Mouse (Mus musculus) midbrain, embryonic 15.5 days (tissue): ENCODE results near the gene Jdp2. TPM values are rescaled to one million over a fixed set of nuclear protein-coding genes. Genes with fewer than 3 reads are reported as not detected.

Experiments
- ATAC-seq: fragments of 200-750 bp; cut with Nextera tagmentation; replicated peaks from 2 replicates; pipeline ENCODE4 v1.8.0; 2017; ENCODE audit warnings: moderate TSS enrichment
- H3K27ac ChIP-seq: fragments of 300-500 bp; sonication (generic); 2 replicates; pipeline ENCODE4 v1.5.1; 2015; ENCODE audit warnings: mild to moderate bottlenecking, inconsistent platforms
- H3K27me3 ChIP-seq: fragments of 300-500 bp; sonication (generic); replicated peaks from 2 replicates; pipeline ENCODE4 v1.6.1; 2015; ENCODE audit warnings: inconsistent platforms
- H3K36me3 ChIP-seq: fragments of 300-500 bp; sonication (generic); replicated peaks from 2 replicates; pipeline ENCODE4 v1.6.1; 2015; ENCODE audit warnings: inconsistent platforms
- H3K4me1 ChIP-seq: fragments of 300-500 bp; sonication (generic); 2 replicates; pipeline ENCODE4 v1.6.1; 2015; ENCODE audit warnings: inconsistent platforms
- H3K4me2 ChIP-seq: fragments of 300-500 bp; sonication (generic); 2 replicates; pipeline ENCODE4 v1.6.1; 2015; ENCODE audit warnings: inconsistent platforms, mild to moderate bottlenecking, moderate library complexity
- H3K4me3 ChIP-seq: fragments of 300-500 bp; sonication (generic); 2 replicates; pipeline ENCODE4 v1.5.1; 2015; ENCODE audit warnings: mild to moderate bottlenecking, inconsistent platforms
- H3K9ac ChIP-seq: fragments of 300-500 bp; sonication (generic); 2 replicates; pipeline ENCODE4 v1.6.1; 2015; ENCODE audit warnings: mild to moderate bottlenecking, inconsistent platforms
- H3K9me3 ChIP-seq: fragments of 300-500 bp; sonication (generic); 2 replicates; pipeline ENCODE4 v1.6.1; 2016; ENCODE audit warnings: inconsistent platforms
- WGBS: fragments of 180-500 bp; shearing (Covaris S2); methylation state at CpG from one replicate; pipeline ENCODE4 v1.1.7; 2015; ENCODE audit warnings: mixed read lengths; 5-methylcytosine and 5-hydroxymethylcytosine counted together
- polyA plus RNA-seq: library from polyadenylated mRNA; unstranded; fragments of >200 nt; fragmentation: Nextera tagmentation; extraction: Ambion mirVana; gene quantifications from 2 replicates; pipeline ENCODE4 v1.2.1, GENCODE M21; 2015

Jdp2 gene
- polyA plus RNA-seq, 1 experiment from 2014 or later: 0.92 TPM

GRCm38 (mm10) chr12:85621673-85622072 is 22.8 kb downstream of the Jdp2 start:
- H3K27ac ChIP-seq: no peak overlapping the region; the same call in 1 of the 2 replicates
- 87% methylated on average over 4 of the region's 4 CpGs for WGBS
- H3K9me3 ChIP-seq: no peaks in the 10 kb centered on the region
- H3K27me3 ChIP-seq: no peaks in the 10 kb centered on the region
- no peaks in the 10 kb centered on the region for H3K36me3 ChIP-seq
- no peak for ATAC-seq
- peaks cover 27% of the 10 kb centered on the region for H3K4me1 ChIP-seq
- no peak overlapping the region for H3K9ac ChIP-seq
- H3K4me3 ChIP-seq: no peak overlapping the region
- no peak overlapping the region for H3K4me2 ChIP-seq

- Histone ChIP-seq H3K9ac (no peak overlapping the region), H3K9me3 (no peaks in the 10 kb centered on the region), H3K27ac (no peak overlapping the region), H3K4me2 (no peak overlapping the region), H3K4me1 (peaks cover 24% of the 10 kb centered on the region), H3K36me3 (no peaks in the 10 kb centered on the region), H3K27me3 (no peaks in the 10 kb centered on the region), H3K4me3 (no peak overlapping the region)
- no peak for ATAC-seq
- 71% methylated on average over 3 of the region's 3 CpGs for WGBS
Measured at GRCm38 (mm10) chr12:85623711-85624110, 24.9 kb downstream of the Jdp2 start.

DNA sequence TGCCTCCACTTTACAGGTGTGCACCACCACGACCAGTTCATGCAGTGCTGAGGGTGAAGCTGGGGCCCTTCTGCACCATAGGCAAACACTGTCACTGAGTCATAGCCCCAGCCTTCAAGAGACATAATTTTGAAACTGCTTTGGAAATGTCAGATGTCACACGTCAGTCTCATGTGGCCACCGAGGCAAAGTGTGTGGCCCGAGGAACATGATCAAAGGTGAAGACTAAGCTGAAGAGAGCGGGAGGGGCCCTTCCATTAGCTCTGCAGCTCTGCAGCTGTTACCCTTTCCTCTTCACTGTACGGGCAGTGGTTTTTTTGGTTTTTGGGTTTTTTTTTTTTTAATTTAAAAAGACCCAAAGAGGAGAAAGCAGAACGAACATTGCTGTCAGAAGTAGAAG is 25.8 kb downstream of the Jdp2 start:
- 88% methylated on average over 7 of the region's 7 CpGs for WGBS

DNA sequence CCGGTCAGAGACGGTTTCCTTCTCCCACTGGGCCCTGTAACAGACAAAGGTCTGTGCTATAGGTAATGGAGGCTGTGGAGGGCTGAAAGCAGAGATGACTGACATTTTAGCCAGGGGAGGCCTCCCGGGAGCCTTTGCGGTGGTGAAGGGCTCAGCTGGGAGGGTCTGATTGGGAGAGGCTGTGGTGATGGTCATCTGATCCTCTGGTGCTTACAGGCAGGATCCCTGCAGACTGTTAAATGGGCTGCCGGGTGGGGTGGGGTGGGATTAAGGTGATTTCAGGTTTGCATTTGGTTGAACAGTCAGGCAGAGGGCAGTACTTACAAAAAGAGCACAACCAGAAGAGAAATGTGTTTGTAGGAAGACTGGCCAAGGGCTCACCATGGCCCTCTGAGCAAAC is 27.0 kb downstream of the Jdp2 start:
- no peak for ATAC-seq
- Histone ChIP-seq H3K36me3 (no peaks in the 10 kb centered on the region), H3K4me3 (no peak overlapping the region), H3K9ac (no peak overlapping the region), H3K27me3 (no peaks in the 10 kb centered on the region), H3K27ac (no peak overlapping the region), H3K4me2 (no peak overlapping the region), H3K4me1 (peaks cover 7% of the 10 kb centered on the region), H3K9me3 (no peaks in the 10 kb centered on the region)
- 50% methylated on average over 5 of the region's 5 CpGs for WGBS

More for the DNA sequence above, 25.8 kb downstream of the Jdp2 start:
- H3K9ac ChIP-seq: no peak overlapping the region
- H3K4me1 ChIP-seq: peaks cover 18% of the 10 kb centered on the region
- H3K36me3 ChIP-seq: no peaks in the 10 kb centered on the region
- no peaks in the 10 kb centered on the region for H3K9me3 ChIP-seq
- no peak overlapping the region for H3K27ac ChIP-seq
- no peak overlapping the region for H3K4me3 ChIP-seq
- no peak for ATAC-seq
- H3K27me3 ChIP-seq: no peaks in the 10 kb centered on the region
- H3K4me2 ChIP-seq: no peak overlapping the region

DNA sequence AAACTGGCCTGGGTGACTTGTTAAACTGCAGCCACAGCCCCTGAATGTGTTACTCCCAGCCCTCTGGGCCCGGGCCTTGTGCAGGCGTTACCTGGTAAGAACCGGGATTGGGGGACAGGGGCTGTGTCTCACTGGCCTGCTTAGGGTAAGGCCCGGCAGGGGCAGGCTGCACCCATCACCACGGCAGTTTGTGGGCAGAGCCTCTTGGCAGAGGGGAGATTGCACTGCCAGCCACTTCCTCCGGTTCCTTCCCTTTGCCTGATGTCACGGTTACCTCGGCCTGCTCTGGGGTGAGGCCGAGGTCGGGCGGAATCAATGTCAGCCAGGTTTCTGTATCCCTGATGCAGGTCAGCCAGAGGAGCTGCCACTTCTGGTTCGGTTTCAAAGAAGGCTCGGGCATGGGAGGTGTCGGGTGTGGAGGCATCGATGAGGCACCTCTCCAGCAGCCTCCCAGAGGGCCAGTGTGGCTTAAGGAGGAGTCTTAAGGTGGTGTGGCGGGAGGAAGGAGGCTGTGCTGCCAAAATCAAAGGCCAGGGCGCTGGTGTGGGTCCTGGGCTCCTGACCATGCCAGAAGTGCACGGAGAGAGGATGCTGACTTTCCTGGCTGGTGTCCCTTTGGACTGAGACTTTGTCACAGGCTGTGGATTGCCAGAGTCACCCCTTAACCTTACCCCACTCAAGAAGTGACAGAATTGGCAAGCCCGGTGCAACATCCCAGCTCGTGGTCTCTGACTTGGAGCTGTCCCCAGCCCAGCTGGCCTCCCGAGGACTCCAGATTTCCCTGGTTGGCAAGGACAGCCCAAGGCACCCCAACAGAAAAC is 31.0 kb downstream of the Jdp2 start:
- Histone ChIP-seq H3K9me3 (no peaks in the 10 kb centered on the region), H3K27ac (no peak overlapping the region), H3K4me2 (no peak overlapping the region), H3K36me3 (peaks cover 13% of the 10 kb centered on the region; the same call in 1 of the 2 replicates), H3K4me1 (no peaks in the 10 kb centered on the region), H3K27me3 (no peaks in the 10 kb centered on the region), H3K4me3 (no peak overlapping the region), H3K9ac (no peak overlapping the region)
- ATAC-seq: no peak
- WGBS: 78% methylated on average over 21 of the region's 21 CpGs

- peaks cover 13% of the 10 kb centered on the region; the same call in 1 of the 2 replicates for H3K36me3 ChIP-seq
- no peak overlapping the region for H3K4me2 ChIP-seq
- 74% methylated on average over 4 of the region's 4 CpGs for whole genome bisulfite sequencing
- H3K9me3 ChIP-seq: no peaks in the 10 kb centered on the region
- no peak overlapping the region for H3K4me3 ChIP-seq
- H3K9ac ChIP-seq: no peak overlapping the region
- H3K27ac ChIP-seq: no peak overlapping the region
- ATAC-seq: no peak
- no peaks in the 10 kb centered on the region for H3K4me1 ChIP-seq
- no peaks in the 10 kb centered on the region for H3K27me3 ChIP-seq
Measured at GRCm38 (mm10) chr12:85631196-85631595, 32.4 kb downstream of the Jdp2 start.

- Histone ChIP-seq H3K4me2 (no peak overlapping the region), H3K36me3 (peaks cover 13% of the 10 kb centered on the region; the same call in 1 of the 2 replicates), H3K27me3 (no peaks in the 10 kb centered on the region), H3K9ac (no peak overlapping the region), H3K4me3 (no peak overlapping the region), H3K9me3 (no peaks in the 10 kb centered on the region), H3K4me1 (no peaks in the 10 kb centered on the region), H3K27ac (no peak overlapping the region)
- 94% methylated on average over 10 of the region's 10 CpGs for WGBS
- no peak for ATAC-seq
Measured at GRCm38 (mm10) chr12:85632321-85632720, 33.5 kb downstream of the Jdp2 start.

- Histone ChIP-seq H3K4me1 (0 out of 2 replicates have a peak, but pooled peaks cover 3% of the 10 kb centered on the region), H3K4me2 (no peak overlapping the region), H3K9me3 (no peaks in the 10 kb centered on the region), H3K4me3 (no peak overlapping the region), H3K36me3 (peaks cover 12% of the 10 kb centered on the region; the same call in 1 of the 2 replicates), H3K27ac (no peak overlapping the region), H3K9ac (no peak overlapping the region), H3K27me3 (no peaks in the 10 kb centered on the region)
- ATAC-seq: no peak
- 81% methylated on average over 9 of the region's 9 CpGs for WGBS
Measured at GRCm38 (mm10) chr12:85637932-85638331, 39.1 kb downstream of the Jdp2 start.

DNA sequence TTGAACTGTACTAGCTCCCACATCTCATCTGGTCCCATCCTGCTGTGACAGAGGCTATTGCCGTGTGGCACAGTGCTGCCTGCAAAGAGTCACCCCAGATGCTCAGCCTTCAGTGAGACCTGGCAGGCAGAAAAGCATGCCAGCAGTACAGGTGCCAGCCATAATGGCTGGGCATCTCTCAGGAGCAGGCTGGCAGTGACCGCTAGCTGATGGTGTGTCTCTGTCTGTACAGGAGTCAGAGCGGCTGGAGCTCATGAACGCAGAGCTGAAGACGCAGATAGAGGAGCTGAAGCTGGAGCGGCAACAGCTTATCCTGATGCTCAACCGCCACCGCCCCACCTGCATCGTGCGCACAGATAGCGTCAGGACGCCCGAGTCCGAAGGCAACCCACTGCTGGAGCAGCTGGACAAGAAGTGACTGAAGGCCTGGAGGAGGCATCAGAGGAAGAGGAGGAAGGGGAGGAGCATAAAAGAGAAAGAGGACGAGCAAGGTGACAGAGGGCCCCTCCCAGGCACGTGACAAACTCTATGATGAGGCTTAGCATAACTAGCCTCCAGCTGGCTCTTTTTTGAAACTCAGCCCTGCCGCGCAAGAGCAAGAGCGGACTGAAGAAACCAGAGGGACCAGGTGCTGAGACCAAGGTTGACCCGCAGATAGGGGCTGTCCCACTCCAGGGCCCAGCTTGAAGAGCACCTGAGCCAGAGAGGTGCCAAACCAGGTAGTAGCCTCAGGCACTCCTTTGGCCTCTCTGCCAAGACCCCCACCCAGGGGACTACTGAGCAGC is 39.9 kb downstream of the Jdp2 start:
- Histone ChIP-seq H3K9ac (no peak overlapping the region), H3K27me3 (no peaks in the 10 kb centered on the region), H3K4me1 (0 out of 2 replicates have a peak, but pooled peaks cover 3% of the 10 kb centered on the region), H3K4me2 (no peak overlapping the region), H3K4me3 (no peak overlapping the region), H3K36me3 (peaks cover 5% of the 10 kb centered on the region; the same call in 1 of the 2 replicates), H3K27ac (no peak overlapping the region), H3K9me3 (no peaks in the 10 kb centered on the region)
- peak; percentile 27; the same call in 1 of the 2 replicates for ATAC-seq
- 76% methylated on average over 20 of the region's 20 CpGs for WGBS

DNA sequence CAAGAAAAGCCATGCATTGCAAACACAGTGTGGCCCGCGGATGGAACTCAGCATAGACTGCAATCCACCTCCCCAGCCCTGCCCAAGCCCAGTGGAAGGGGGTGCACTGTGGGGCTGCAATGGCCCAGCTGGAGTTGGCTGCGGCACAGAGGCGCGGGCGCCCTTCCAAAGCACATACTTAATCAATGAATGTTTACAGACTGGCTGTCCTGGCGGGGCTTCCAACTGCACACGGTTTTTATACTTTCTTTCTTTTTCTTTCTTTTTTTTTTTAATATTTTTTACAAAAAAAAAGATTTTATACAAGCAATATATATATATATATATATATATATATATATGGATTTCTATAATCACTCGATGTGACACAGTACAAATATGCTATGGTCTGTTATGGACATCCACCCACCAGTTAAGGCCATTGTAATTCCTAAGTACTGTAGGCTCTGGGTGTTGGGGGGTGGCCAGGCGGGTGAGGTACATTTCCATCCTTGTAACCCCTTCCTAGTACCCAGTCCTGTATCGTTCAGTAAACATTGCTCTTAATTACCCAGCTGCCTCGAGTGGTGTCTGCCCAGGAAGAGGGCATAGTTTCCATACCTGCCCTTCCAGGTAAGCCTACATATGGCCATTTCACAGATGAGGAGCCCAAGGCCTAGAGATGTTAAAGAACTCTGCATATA is 40.6 kb downstream of the Jdp2 start:
- Histone ChIP-seq H3K4me3 (no peak overlapping the region), H3K36me3 (no peaks in the 10 kb centered on the region), H3K9ac (no peak overlapping the region), H3K27ac (no peak overlapping the region), H3K9me3 (no peaks in the 10 kb centered on the region), H3K4me1 (0 out of 2 replicates have a peak, but pooled peaks cover 3% of the 10 kb centered on the region), H3K27me3 (no peaks in the 10 kb centered on the region), H3K4me2 (no peak overlapping the region)
- ATAC-seq: 0 out of 2 replicates have a peak, but pooled peaks have one; percentile 14
- 77% methylated on average over 12 of the region's 12 CpGs for WGBS

DNA sequence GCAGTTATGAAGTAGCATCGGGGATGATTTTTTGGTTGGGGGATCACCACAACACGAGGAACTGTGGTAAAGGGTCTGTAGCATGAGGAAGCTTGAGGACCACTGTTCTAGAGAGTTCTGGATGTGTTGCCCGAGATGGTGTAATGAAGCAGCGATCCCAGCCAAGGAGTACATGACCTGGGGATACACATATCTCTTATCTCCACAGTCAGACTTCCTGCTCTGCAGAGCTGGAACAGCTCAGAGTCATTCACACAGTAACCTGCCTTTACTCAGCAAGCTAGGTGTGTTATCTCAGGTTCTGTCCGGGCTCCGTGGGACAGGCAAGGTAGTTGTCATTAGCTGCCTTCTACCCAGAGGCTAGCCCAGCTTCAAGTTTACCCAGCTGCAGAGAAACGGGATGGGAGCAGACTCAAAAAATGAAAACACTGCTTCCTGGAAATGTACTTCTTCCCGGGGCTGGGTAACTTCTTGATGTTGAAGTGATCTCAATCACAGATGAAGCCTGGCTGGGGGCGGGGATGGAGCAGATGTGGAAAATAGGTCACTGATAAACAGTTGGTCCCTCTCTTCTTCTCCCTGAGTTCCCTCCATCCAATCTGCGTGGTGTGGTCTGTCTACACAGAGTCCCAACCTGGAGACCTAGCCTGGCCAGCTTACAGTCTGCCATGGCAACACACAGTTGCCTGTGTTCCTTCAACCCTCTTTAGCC is 42.2 kb downstream of the Jdp2 start:
- no peak overlapping the region for H3K4me2 ChIP-seq
- H3K9me3 ChIP-seq: no peaks in the 10 kb centered on the region
- H3K36me3 ChIP-seq: no peaks in the 10 kb centered on the region
- 82% methylated on average over 10 of the region's 10 CpGs for WGBS
- H3K27ac ChIP-seq: no peak overlapping the region
- no peak overlapping the region for H3K9ac ChIP-seq
- H3K4me1 ChIP-seq: 0 out of 2 replicates have a peak, but pooled peaks cover 3% of the 10 kb centered on the region
- no peaks in the 10 kb centered on the region for H3K27me3 ChIP-seq
- no peak overlapping the region for H3K4me3 ChIP-seq
- ATAC-seq: no peak
